Mouse (Mus musculus) kidney, embryonic 16.5 days (tissue): ENCODE measurements around the gene Olfr32. TPM values are rescaled to one million over a fixed set of nuclear protein-coding genes. Genes with fewer than 3 reads are reported as not detected.
"Not testable (repeated sequence)": the region's sequence is repeated elsewhere in the genome, so short reads cannot be mapped to it uniquely, and the experiment has no call there.

Source experiments
- ATAC-seq: fragments of 200-750 bp; cut with Nextera tagmentation; 2 replicates; pipeline ENCODE4 v1.8.0; 2017; ENCODE audit warnings: moderate TSS enrichment; ENCODE audit not compliant: low FRiP score, low TSS enrichment
- H3K27ac ChIP-seq: fragments of 300-500 bp; sonication (generic); 2 replicates; pipeline ENCODE4 v1.5.1; 2014; ENCODE audit warnings: low read length
- H3K27me3 ChIP-seq: fragments of 300-500 bp; sonication (generic); 2 replicates; pipeline ENCODE4 v1.6.1; 2014; ENCODE audit warnings: low read length, control low read depth, mixed read lengths; ENCODE audit not compliant: insufficient read depth
- H3K36me3 ChIP-seq: fragments of 300-500 bp; sonication (generic); 2 replicates; pipeline ENCODE4 v1.6.1; 2014; ENCODE audit warnings: low read length, control low read depth, mixed read lengths; ENCODE audit not compliant: insufficient read depth
- H3K4me1 ChIP-seq: fragments of 300-500 bp; sonication (generic); 2 replicates; pipeline ENCODE4 v1.6.1; 2014; ENCODE audit warnings: low read length, control low read depth, mixed read lengths; ENCODE audit not compliant: insufficient read depth
- H3K4me2 ChIP-seq: fragments of 300-500 bp; sonication (generic); replicated peaks from 2 replicates; pipeline ENCODE4 v1.6.1; 2014; ENCODE audit warnings: low read depth, low read length
- H3K4me3 ChIP-seq: fragments of 300-500 bp; sonication (generic); 2 replicates; pipeline ENCODE4 v1.5.1; 2014; ENCODE audit warnings: mild to moderate bottlenecking, low read length
- H3K9ac ChIP-seq: fragments of 300-500 bp; sonication (generic); replicated peaks from 2 replicates; pipeline ENCODE4 v1.6.1; 2014; ENCODE audit warnings: low read length
- H3K9me3 ChIP-seq: fragments of 300-500 bp; sonication (generic); 2 replicates; pipeline ENCODE4 v1.6.1; 2016; ENCODE audit warnings: low read length, control low read depth
- WGBS: fragments of 180-500 bp; shearing (Covaris S2); extraction: QIAGEN DNeasy Blood & Tissue Kit; methylation state at CpG from one replicate; pipeline ENCODE4 v1.1.7; 2014; 5-methylcytosine and 5-hydroxymethylcytosine counted together
- polyA plus RNA-seq: library from polyadenylated mRNA; unstranded; fragments of >200 nt; fragmentation: Nextera tagmentation; extraction: Ambion mirVana; gene quantifications from 2 replicates; pipeline ENCODE4 v1.2.1, GENCODE M21; 2015

Gene Olfr32
- not detected in 2 replicates for polyA plus RNA-seq

DNA sequence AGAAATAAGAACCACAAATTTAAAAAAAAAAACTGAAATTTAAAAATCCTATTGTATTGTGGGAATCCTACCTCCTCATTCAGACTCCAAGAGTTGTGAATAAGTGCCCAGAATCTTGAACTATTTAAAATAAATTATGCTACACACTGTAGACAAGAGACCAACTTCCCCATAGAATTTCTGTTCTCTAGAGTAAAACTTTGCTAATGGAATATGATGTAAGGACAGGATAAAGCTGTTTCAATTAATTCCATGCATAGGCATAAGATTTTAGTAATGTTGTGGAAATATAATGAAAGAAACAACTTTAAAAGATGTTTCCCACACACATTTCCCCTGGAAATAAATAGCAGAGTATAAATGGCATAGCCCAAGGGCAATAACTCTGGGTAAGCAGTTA lies at the start of gene Olfr32:
Olfr32 (minus strand) TSS at position 101 of the 400 bp plus-strand sequence.
- H3K9me3 ChIP-seq = no peaks in the 10 kb centered on the region
- no peak within 1 kb of the TSS for H3K9ac ChIP-seq
- no peak within 1 kb of the TSS for H3K27ac ChIP-seq
- no peaks in the 10 kb centered on the region for H3K27me3 ChIP-seq
- no peaks in the 10 kb centered on the region for H3K36me3 ChIP-seq
- no peaks in the 10 kb centered on the region for H3K4me1 ChIP-seq
- no peak for ATAC-seq
- no peak within 1 kb of the TSS for H3K4me3 ChIP-seq
- no peak within 1 kb of the TSS for H3K4me2 ChIP-seq

GRCm38 (mm10) chr2:90187082-90187481 lies 45.0 kb upstream of the Olfr32 start:
- H3K4me2 ChIP-seq, H3K27me3 ChIP-seq, H3K9ac ChIP-seq, ATAC-seq, H3K9me3 ChIP-seq, H3K4me1 ChIP-seq, H3K4me3 ChIP-seq, H3K27ac ChIP-seq, H3K36me3 ChIP-seq: not testable (repeated sequence)
- WGBS = no CpG with 5 or more reads among the region's 5 CpGs

DNA sequence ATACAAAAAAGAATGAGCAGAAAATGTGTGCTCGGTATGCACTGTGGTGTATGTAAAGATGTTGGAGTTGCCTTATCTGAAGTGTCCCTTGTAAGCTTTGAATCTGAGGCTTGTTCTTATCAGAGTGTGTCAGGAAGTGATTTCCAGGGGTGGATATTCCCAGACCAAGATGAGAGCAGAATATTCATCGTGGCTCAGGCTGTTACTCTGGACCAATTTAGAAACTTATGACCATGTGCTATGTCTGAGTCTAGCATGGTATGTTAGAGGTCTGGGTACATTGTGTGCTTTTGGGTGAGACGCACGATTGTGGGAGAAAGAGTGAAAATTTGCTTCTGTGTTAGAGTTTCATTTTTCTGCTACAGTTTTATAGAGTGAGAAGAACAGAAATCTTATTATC lies 44.0 kb upstream of the Olfr32 start:
- WGBS = no CpG with 5 or more reads among the region's 4 CpGs
- H3K4me2 ChIP-seq, H3K4me1 ChIP-seq, H3K27ac ChIP-seq, H3K27me3 ChIP-seq, H3K9ac ChIP-seq, H3K36me3 ChIP-seq, H3K9me3 ChIP-seq, H3K4me3 ChIP-seq, ATAC-seq: not testable (repeated sequence)

DNA sequence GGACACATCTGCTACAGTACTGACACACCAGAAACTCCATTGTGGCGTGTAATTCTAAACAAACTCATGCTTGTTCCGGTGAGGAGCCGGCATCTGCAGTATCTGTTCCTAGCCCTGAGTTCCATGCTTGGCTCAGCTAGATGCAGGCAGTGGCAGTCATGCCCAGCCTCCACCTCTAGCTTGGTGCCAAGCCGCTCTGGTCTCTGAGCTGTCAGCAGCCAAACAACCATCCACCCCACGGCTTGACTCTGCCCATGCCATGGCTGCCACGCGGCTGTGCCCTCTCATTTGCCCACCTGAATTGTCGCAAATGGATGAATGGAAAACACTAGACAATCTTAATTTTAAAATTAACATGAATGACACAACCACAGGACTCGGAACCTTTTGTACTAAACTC lies 11.8 kb upstream of the Olfr32 start:
- Histone ChIP-seq H3K4me3 (no peak overlapping the region), H3K4me2 (no peak overlapping the region), H3K36me3 (no peaks in the 10 kb centered on the region), H3K27me3 (no peaks in the 10 kb centered on the region), H3K9ac (no peak overlapping the region), H3K27ac (no peak overlapping the region), H3K9me3 (no peaks in the 10 kb centered on the region), H3K4me1 (no peaks in the 10 kb centered on the region)
- WGBS = 94% methylated on average over 9 of the region's 9 CpGs
- no peak for ATAC-seq

- no peak for ATAC-seq
These were observed 10.9 kb upstream of the Olfr32 start, which contains the start of gene Olfr1270 for GRCm38 (mm10) chr2:90152991-90153390. Olfr1270 (minus strand) TSS chr2:90153091.

GRCm38 (mm10) chr2:90121312-90121711 lies 20.8 kb downstream of the Olfr32 start, which contains the start of gene Olfr1269:
Olfr1269 (minus strand) TSS chr2:90121412.
- Histone ChIP-seq H3K27me3 (no peaks in the 10 kb centered on the region), H3K4me1 (no peaks in the 10 kb centered on the region), H3K27ac (no peak within 1 kb of the TSS), H3K9me3 (no peaks in the 10 kb centered on the region), H3K36me3 (no peaks in the 10 kb centered on the region), H3K4me3 (no peak within 1 kb of the TSS), H3K9ac (no peak within 1 kb of the TSS), H3K4me2 (no peak within 1 kb of the TSS)
- 92% methylated on average over 1 of the region's 1 CpGs for WGBS
- ATAC-seq = no peak

More at GRCm38 (mm10) chr2:90152991-90153390, 10.9 kb upstream of the Olfr32 start, which contains the start of gene Olfr1270:
- Histone ChIP-seq H3K4me3 (no peak within 1 kb of the TSS), H3K27ac (no peak within 1 kb of the TSS), H3K4me1 (no peaks in the 10 kb centered on the region), H3K4me2 (no peak within 1 kb of the TSS), H3K27me3 (no peaks in the 10 kb centered on the region), H3K9ac (no peak within 1 kb of the TSS), H3K36me3 (no peaks in the 10 kb centered on the region), H3K9me3 (no peaks in the 10 kb centered on the region)
- 81% methylated on average over 3 of the region's 3 CpGs for WGBS

Other genes starting within 250 kb of the Olfr32 start
- gene Olfr1258, start 215.0 kb downstream of the Olfr32 start, polyA plus RNA-seq = not detected in 2 replicates
- not detected in 2 replicates for gene Olfr1259, start 193.6 kb downstream of the Olfr32 start, polyA plus RNA-seq
- not detected in 2 replicates for gene Olfr1260, start 168.0 kb downstream of the Olfr32 start, polyA plus RNA-seq
- not detected in 2 replicates for gene Olfr1261, start 151.1 kb downstream of the Olfr32 start, polyA plus RNA-seq
- gene Olfr1262, start 142.2 kb downstream of the Olfr32 start, polyA plus RNA-seq = not detected in 2 replicates
- not detected in 2 replicates for gene Olfr1263, start 130.2 kb downstream of the Olfr32 start, polyA plus RNA-seq
- not detected in 2 replicates for gene Olfr1264, start 116.7 kb downstream of the Olfr32 start, polyA plus RNA-seq
- not detected in 2 replicates for gene Olfr1265, start 107.0 kb downstream of the Olfr32 start, polyA plus RNA-seq
- gene Olfr140, start 78.7 kb downstream of the Olfr32 start, polyA plus RNA-seq = not detected in 2 replicates
- not detected in 2 replicates for gene Olfr1269, start 20.9 kb downstream of the Olfr32 start, polyA plus RNA-seq
- not detected in 2 replicates for gene Olfr1270, start 10.8 kb upstream of the Olfr32 start, polyA plus RNA-seq
- gene Olfr1506, start 82.2 kb upstream of the Olfr32 start, polyA plus RNA-seq = not detected in 2 replicates
- not detected in 2 replicates for gene Olfr142, start 115.3 kb upstream of the Olfr32 start, polyA plus RNA-seq
- not detected in 2 replicates for gene Olfr1271, start 128.7 kb upstream of the Olfr32 start, polyA plus RNA-seq
- not detected in 2 replicates for gene Olfr1272, start 150.5 kb upstream of the Olfr32 start, polyA plus RNA-seq
- not detected in 2 replicates for gene Gm13769, start 179.9 kb upstream of the Olfr32 start, polyA plus RNA-seq